Mouse (Mus musculus): Measurements from ENCODE around the gene Lrp5. TPM values are rescaled to one million over a fixed set of nuclear protein-coding genes. Genes with fewer than 3 reads are reported as not detected.
A peak's percentile ranks its signal among the peaks of the same experiment; 100 is the strongest.

Gene Lrp5
- polyA plus RNA-seq, 1 experiment from 2014 or later = 5.2 TPM

- ATAC-seq (replicated peaks; ENCODE audit: insufficient number of reproducible peaks, low FRiP score, low TSS enrichment, low read depth) (no peak), DNase-seq (ENCODE audit: low spot score) (no peak)
- Histone ChIP-seq H3K27me3 (ENCODE audit: control insufficient read depth, insufficient read depth, low read length) (no peaks in the 10 kb centered on the region), H3K4me1 (ENCODE audit: control insufficient read depth, insufficient read depth, low read length) (no peaks in the 10 kb centered on the region), H3K9ac (replicated peaks; ENCODE audit: low read length) (no peak overlapping the region), H3K27ac (replicated peaks; ENCODE audit: low read depth, low read length) (no peak overlapping the region), H3K9me3 (replicated peaks; ENCODE audit: control insufficient read depth, low read length) (no peaks in the 10 kb centered on the region), H3K4me2 (ENCODE audit: low read depth, low read length) (no peak overlapping the region), H3K36me3 (replicated peaks; ENCODE audit: control insufficient read depth, insufficient read depth, low read depth, low read length) (no peaks in the 10 kb centered on the region), H3K4me3 (ENCODE audit: low read depth, low read length) (no peak overlapping the region)
- WGBS = 79% methylated on average over 4 of the region's 4 CpGs
Measured at GRCm38 (mm10) chr19:3702460-3702859, 16.1 kb upstream of the Lrp5 start.

GRCm38 (mm10) chr19:3699508-3700438 lies 13.4 kb upstream of the Lrp5 start:
- no peak overlapping the region for H3K4me3 ChIP-seq (ENCODE audit: low read depth, low read length)
- H3K27me3 ChIP-seq (ENCODE audit: control insufficient read depth, insufficient read depth, low read length) = no peaks in the 10 kb centered on the region
- H3K9ac ChIP-seq (replicated peaks; ENCODE audit: low read length) = no peak overlapping the region
- ATAC-seq (replicated peaks; ENCODE audit: insufficient number of reproducible peaks, low FRiP score, low TSS enrichment, low read depth) (no peak), DNase-seq (ENCODE audit: low spot score) (peak; percentile 83)
- H3K4me1 ChIP-seq (ENCODE audit: control insufficient read depth, insufficient read depth, low read length) = no peaks in the 10 kb centered on the region
- H3K9me3 ChIP-seq (replicated peaks; ENCODE audit: control insufficient read depth, low read length) = no peaks in the 10 kb centered on the region
- H3K27ac ChIP-seq (replicated peaks; ENCODE audit: low read depth, low read length) = no peak overlapping the region
- no peaks in the 10 kb centered on the region for H3K36me3 ChIP-seq (replicated peaks; ENCODE audit: control insufficient read depth, insufficient read depth, low read depth, low read length)
- no peak overlapping the region for H3K4me2 ChIP-seq (ENCODE audit: low read depth, low read length)
- 33% methylated on average over 6 of the region's 6 CpGs for WGBS

GRCm38 (mm10) chr19:3698035-3698434 lies 11.7 kb upstream of the Lrp5 start:
- Histone ChIP-seq H3K27ac (replicated peaks; ENCODE audit: low read depth, low read length) (no peak overlapping the region), H3K4me2 (ENCODE audit: low read depth, low read length) (no peak overlapping the region), H3K27me3 (ENCODE audit: control insufficient read depth, insufficient read depth, low read length) (no peaks in the 10 kb centered on the region), H3K36me3 (replicated peaks; ENCODE audit: control insufficient read depth, insufficient read depth, low read depth, low read length) (no peaks in the 10 kb centered on the region), H3K4me3 (ENCODE audit: low read depth, low read length) (no peak overlapping the region), H3K9me3 (replicated peaks; ENCODE audit: control insufficient read depth, low read length) (no peaks in the 10 kb centered on the region), H3K9ac (replicated peaks; ENCODE audit: low read length) (no peak overlapping the region), H3K4me1 (ENCODE audit: control insufficient read depth, insufficient read depth, low read length) (no peaks in the 10 kb centered on the region)
- ATAC-seq (replicated peaks; ENCODE audit: insufficient number of reproducible peaks, low FRiP score, low TSS enrichment, low read depth) (no peak), DNase-seq (ENCODE audit: low spot score) (no peak)
- WGBS = 83% methylated on average over 7 of the region's 7 CpGs

- no peak for ATAC-seq (replicated peaks; ENCODE audit: insufficient number of reproducible peaks, low FRiP score, low TSS enrichment, low read depth)
Measured at GRCm38 (mm10) chr19:3695976-3696375, 9.6 kb upstream of the Lrp5 start.

GRCm38 (mm10) chr19:3695471-3695870 lies 9.1 kb upstream of the Lrp5 start:
- Histone ChIP-seq H3K27ac (replicated peaks; ENCODE audit: low read depth, low read length) (no peak overlapping the region), H3K4me3 (ENCODE audit: low read depth, low read length) (no peak overlapping the region), H3K36me3 (replicated peaks; ENCODE audit: control insufficient read depth, insufficient read depth, low read depth, low read length) (no peaks in the 10 kb centered on the region), H3K9ac (replicated peaks; ENCODE audit: low read length) (no peak overlapping the region), H3K9me3 (replicated peaks; ENCODE audit: control insufficient read depth, low read length) (no peaks in the 10 kb centered on the region), H3K4me1 (ENCODE audit: control insufficient read depth, insufficient read depth, low read length) (no peaks in the 10 kb centered on the region), H3K27me3 (ENCODE audit: control insufficient read depth, insufficient read depth, low read length) (no peaks in the 10 kb centered on the region), H3K4me2 (ENCODE audit: low read depth, low read length) (no peak overlapping the region)
- DNase-seq (ENCODE audit: low spot score) (no peak), ATAC-seq (replicated peaks; ENCODE audit: insufficient number of reproducible peaks, low FRiP score, low TSS enrichment, low read depth) (no peak)
- 79% methylated on average over 4 of the region's 4 CpGs for WGBS

More at GRCm38 (mm10) chr19:3695976-3696375, 9.6 kb upstream of the Lrp5 start:
- H3K36me3 ChIP-seq (replicated peaks; ENCODE audit: control insufficient read depth, insufficient read depth, low read depth, low read length) = no peaks in the 10 kb centered on the region
- H3K4me2 ChIP-seq (ENCODE audit: low read depth, low read length) = no peak overlapping the region
- no peak overlapping the region for H3K4me3 ChIP-seq (ENCODE audit: low read depth, low read length)
- no peak overlapping the region for H3K9ac ChIP-seq (replicated peaks; ENCODE audit: low read length)
- no peaks in the 10 kb centered on the region for H3K27me3 ChIP-seq (ENCODE audit: control insufficient read depth, insufficient read depth, low read length)
- WGBS = 89% methylated on average over 8 of the region's 8 CpGs
- H3K9me3 ChIP-seq (replicated peaks; ENCODE audit: control insufficient read depth, low read length) = no peaks in the 10 kb centered on the region
- no peaks in the 10 kb centered on the region for H3K4me1 ChIP-seq (ENCODE audit: control insufficient read depth, insufficient read depth, low read length)
- no peak for DNase-seq (ENCODE audit: low spot score)
- no peak overlapping the region for H3K27ac ChIP-seq (replicated peaks; ENCODE audit: low read depth, low read length)

- DNase-seq (ENCODE audit: low spot score) (no peak), ATAC-seq (replicated peaks; ENCODE audit: insufficient number of reproducible peaks, low FRiP score, low TSS enrichment, low read depth) (no peak)
- no peak overlapping the region for H3K27ac ChIP-seq (replicated peaks; ENCODE audit: low read depth, low read length)
- no peaks in the 10 kb centered on the region for H3K4me1 ChIP-seq (ENCODE audit: control insufficient read depth, insufficient read depth, low read length)
- H3K9me3 ChIP-seq (replicated peaks; ENCODE audit: control insufficient read depth, low read length) = no peaks in the 10 kb centered on the region
- no peak overlapping the region for H3K4me3 ChIP-seq (ENCODE audit: low read depth, low read length)
- no peaks in the 10 kb centered on the region for H3K36me3 ChIP-seq (replicated peaks; ENCODE audit: control insufficient read depth, insufficient read depth, low read depth, low read length)
- H3K4me2 ChIP-seq (ENCODE audit: low read depth, low read length) = no peak overlapping the region
- no peak overlapping the region for H3K9ac ChIP-seq (replicated peaks; ENCODE audit: low read length)
- no peaks in the 10 kb centered on the region for H3K27me3 ChIP-seq (ENCODE audit: control insufficient read depth, insufficient read depth, low read length)
- 81% methylated on average over 3 of the region's 3 CpGs for WGBS
Measured at GRCm38 (mm10) chr19:3695006-3695405, 8.6 kb upstream of the Lrp5 start.

- ATAC-seq (replicated peaks; ENCODE audit: insufficient number of reproducible peaks, low FRiP score, low TSS enrichment, low read depth) (no peak), DNase-seq (ENCODE audit: low spot score) (no peak)
- Histone ChIP-seq H3K27ac (replicated peaks; ENCODE audit: low read depth, low read length) (no peak overlapping the region), H3K9ac (replicated peaks; ENCODE audit: low read length) (no peak overlapping the region), H3K9me3 (replicated peaks; ENCODE audit: control insufficient read depth, low read length) (no peaks in the 10 kb centered on the region), H3K36me3 (replicated peaks; ENCODE audit: control insufficient read depth, insufficient read depth, low read depth, low read length) (no peaks in the 10 kb centered on the region), H3K4me1 (ENCODE audit: control insufficient read depth, insufficient read depth, low read length) (no peaks in the 10 kb centered on the region), H3K27me3 (ENCODE audit: control insufficient read depth, insufficient read depth, low read length) (no peaks in the 10 kb centered on the region), H3K4me2 (ENCODE audit: low read depth, low read length) (no peak overlapping the region), H3K4me3 (ENCODE audit: low read depth, low read length) (no peak overlapping the region)
- WGBS = 83% methylated on average over 2 of the region's 2 CpGs
Measured at GRCm38 (mm10) chr19:3694476-3694875, 8.1 kb upstream of the Lrp5 start.

- H3K9ac ChIP-seq (replicated peaks; ENCODE audit: low read length) = no peak overlapping the region
- WGBS = 58% methylated on average over 6 of the region's 6 CpGs
- no peaks in the 10 kb centered on the region for H3K4me1 ChIP-seq (ENCODE audit: control insufficient read depth, insufficient read depth, low read length)
- no peaks in the 10 kb centered on the region for H3K36me3 ChIP-seq (replicated peaks; ENCODE audit: control insufficient read depth, insufficient read depth, low read depth, low read length)
- no peak overlapping the region for H3K27ac ChIP-seq (replicated peaks; ENCODE audit: low read depth, low read length)
- H3K4me2 ChIP-seq (ENCODE audit: low read depth, low read length) = no peak overlapping the region
- H3K4me3 ChIP-seq (ENCODE audit: low read depth, low read length) = no peak overlapping the region
- ATAC-seq (replicated peaks; ENCODE audit: insufficient number of reproducible peaks, low FRiP score, low TSS enrichment, low read depth) (no peak), DNase-seq (ENCODE audit: low spot score) (no peak)
- H3K27me3 ChIP-seq (ENCODE audit: control insufficient read depth, insufficient read depth, low read length) = no peaks in the 10 kb centered on the region
- H3K9me3 ChIP-seq (replicated peaks; ENCODE audit: control insufficient read depth, low read length) = no peaks in the 10 kb centered on the region
Measured at GRCm38 (mm10) chr19:3692414-3693145, 6.2 kb upstream of the Lrp5 start.

Data from embryonic facial prominence, embryonic 11.5 days (tissue).